Mouse (Mus musculus) WW6 (cell line): ENCODE measurements around the gene Ddx21.
"Not testable (repeated sequence)": the region's sequence is repeated elsewhere in the genome, so short reads cannot be mapped to it uniquely, and the experiment has no call there.

Experiments used
- DNase-seq: peaks from one replicate; pipeline ENCODE4 v3.0.0-alpha.2; 2013; ENCODE audit warnings: low read depth, low spot score

The Ddx21 gene

DNA sequence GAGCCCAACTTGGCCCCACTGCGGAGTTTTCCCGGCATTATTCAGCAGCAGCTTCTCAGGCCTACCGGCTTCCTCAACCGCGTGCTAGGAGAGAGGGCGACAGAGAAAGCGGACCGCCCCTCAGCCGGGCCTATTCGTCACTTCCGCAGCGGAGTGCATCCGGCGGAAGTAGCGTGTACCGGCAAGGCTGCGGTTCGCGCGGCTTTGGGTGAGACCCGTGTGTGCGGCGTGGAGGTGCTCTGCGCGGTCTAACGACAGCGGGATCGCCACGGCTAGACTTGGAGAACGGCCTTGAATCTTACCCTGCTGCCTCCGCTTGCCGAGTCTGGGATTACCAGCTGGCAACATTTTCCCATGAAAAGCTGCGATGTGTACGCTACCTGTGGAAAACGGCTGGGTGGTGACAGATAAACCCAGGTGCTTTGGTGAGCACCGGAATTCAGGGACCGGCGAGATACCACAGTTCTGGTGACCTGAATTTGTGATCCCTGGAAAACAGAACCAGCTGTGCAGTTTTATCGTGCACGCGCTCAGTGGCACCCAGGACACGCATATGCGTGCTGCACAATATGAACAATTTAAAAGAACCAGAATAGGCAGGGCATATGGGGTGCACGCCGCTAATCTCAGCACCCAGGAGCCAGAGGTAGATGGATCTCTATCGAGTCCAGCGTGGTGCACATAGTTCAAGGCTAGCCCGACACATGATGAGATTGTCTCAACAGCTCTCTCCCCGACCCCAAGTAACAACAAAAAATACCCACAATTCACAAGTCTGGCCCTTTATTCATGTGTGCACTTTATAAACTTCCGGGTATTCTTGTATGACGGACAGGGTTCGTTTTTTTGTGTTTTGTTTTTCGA, at the start of gene Ddx21:
Gene Ddx21, minus strand, starts transcription at position 105 of the 864 bp plus-strand sequence.
- peak; percentile 80 for DNase-seq

DNA sequence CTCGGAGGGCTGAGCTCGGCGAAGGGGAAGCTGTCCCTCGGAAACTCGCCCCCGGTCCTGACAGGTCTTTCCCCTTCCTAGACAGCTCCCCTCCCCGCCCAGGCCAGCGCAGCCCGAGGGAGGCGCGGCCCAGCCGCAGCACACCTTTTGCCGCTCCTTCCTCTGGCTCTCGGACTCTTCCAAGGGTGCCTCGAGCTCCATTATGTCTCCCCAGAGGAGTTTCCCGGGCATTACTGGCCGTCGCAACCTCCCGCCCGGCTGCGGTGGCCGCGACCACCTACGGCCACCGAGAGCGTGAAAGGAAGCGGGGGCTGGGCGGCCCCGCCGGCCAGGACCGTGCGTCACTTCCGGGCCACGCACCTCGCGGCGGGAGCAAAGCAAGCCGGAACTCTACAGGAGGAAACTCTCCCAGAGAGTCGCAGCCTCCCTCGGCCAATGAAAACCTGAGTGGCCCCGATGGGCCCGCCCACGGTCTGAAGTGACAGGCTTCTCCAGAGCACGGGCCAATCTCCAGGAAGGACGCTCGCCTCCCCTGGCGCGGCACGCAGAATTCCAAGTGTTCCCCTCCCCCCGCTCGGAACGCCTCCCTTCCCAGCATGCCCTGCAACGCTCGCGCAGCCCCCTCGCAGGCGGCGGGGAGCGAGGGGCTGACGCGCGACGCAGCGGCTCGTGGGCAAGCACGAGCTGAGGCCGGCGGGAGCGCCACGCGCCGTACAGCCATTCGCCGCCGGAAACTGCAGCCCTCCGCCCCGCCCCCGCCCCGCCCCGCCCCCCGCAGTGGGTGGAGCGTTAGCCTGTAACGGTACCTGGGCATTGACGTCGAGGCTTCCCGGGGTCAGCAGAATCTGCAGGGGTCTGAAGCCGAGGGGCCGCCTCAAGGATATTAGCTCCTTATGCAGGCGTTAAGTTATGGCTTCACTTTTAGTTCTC, 49.1 kb upstream of the Ddx21 start, which contains the start of gene Ddx50:
Gene Ddx50, minus strand, starts transcription at position 338 of the 930 bp plus-strand sequence.
- DNase-seq, result peak; percentile 99

DNA sequence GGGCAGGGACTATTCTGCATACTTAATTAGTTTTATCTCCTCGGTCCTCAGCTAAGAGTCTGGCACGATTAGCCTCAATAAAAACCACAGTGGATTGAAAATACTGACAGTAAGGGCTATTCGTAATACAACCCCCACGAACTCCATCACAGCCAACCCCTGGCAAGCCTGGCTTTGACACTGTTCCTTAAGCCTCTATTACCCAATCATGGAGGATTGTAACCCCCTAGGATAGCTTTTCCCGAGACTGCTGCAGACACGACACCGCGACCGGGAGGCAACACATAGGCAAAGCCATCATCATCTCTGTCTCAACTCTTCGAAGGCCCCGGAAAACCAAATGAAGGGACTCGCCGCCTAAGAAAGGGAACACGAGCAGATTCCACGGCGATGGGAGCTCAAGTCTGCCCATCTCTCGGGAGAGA, 48.3 kb upstream of the Ddx21 start:
- DNase-seq, result no peak

DNA sequence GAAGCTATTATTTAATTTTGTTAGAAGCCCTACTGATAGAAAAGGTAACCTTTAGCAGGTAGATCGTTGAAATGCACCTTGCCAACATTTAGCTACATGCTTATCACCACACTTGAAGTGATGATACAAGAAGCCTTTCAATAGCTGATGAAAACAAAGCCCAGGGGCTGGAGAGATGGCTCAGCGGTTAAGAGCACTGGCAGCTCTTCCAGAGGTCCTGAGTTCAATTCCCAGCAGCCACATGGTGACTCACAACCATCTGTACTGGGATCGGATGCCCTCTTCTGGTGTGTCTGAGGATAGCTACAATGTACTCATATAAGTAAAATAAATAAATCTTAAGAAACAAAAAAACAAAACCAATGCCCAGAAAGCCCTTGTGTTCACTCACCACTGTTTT, 2.1 kb upstream of the Ddx21 start:
- no peak for DNase-seq

DNA sequence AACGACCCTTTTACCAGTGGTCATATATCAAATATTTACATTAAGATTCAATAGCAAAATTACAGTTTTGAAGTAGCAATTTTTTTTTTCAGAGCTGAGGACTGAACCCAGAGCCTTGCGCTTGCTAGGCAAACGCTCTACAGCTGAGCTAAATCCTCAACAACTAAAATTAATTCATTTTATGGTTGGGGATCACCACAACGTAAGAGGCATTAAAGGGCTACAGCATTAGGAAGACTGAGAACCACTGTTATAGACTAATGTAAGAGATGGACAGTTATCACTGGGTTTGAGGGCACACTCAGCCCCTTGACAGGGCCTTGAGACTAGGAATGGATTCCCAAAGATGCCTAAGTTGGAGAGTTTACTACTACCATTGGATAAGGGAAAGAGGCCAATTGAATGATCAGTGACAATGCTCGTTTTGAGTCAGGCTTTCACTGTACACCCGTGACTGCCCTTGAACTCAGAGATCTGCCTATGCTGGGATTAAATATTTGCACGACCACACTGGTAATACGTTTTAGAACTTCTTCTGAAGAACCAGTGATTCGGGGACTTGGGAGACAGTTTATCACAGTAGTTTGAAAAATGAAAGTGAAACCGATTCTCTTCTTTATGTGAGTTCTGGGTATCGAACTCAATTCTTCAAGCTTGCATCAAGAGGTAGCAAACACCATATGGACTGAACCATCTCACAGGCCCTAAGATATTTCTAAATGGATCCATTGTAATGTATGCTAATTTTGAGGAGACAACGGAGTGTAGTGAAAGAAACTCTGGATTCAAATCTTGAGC, 1.4 kb upstream of the Ddx21 start:
- DNase-seq, result no peak

DNA sequence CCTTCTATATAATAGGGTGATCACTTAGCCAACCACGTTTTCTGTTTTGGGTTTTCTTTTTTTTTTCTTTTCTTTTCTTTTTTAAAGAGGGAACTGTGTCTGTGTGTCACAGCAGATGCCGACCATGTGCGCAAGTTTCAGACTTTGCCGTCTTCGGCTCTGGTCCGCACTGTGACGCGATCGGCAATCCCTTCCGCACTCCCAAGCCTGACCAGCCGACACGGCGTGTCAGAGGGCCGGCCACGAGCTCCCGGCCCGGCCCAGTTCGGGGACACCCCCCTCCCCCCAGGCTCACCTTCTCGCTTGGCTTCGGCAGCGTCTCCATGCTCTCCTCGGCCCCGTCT, 276 bp downstream of the Ddx21 start:
- no peak for DNase-seq

DNA sequence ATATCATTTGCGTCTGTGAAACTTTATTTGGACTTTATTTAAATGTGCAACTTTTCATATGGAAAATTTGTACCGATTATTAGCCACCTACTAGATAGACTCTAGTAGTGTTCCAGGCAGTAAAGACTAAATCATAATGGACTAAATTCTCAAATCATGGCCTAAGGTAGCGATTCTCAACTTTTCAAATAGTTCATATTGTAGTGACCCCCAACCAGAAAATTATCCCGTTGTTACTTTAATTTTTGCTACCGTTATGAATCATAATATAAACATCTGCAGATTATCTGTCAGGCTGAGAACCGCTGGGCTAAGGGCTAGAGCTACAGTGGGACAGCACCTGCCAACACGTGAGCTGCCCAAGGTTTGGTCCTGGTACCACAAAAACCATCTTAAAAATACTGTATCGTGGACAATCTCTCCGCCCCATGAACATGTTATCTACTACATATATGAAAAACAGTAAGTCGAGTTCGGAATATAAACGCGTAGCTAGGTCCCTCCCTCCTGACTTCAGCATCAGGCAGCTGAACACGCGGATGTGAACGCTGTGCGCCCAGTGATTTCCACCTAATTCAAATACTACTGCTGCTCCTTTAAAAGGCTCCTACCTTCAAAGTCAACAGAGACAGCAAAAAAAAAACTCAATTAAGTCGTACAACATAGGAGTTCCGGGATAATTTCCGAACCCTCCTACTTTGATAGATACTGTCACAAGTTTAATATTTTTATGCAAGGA, 859 bp downstream of the Ddx21 start:
- no peak for DNase-seq

DNA sequence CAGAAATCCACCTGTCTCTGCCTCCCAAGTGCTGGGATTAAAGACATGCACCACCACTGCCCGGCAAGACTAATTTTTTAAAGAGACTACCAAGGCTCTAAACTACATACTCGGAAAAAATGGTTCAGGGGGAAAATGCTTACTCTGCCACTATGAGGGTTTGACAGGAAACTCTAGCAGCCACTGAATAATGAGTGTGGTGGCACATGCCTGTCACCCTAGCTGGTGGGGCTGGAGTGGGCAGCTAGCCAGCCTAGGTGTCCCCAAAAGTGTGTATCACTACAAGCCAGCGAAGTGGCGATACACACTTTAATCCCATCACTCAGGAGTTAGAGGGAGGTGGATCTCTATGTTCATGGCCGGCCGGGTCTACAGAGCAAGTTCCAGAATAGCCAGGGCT, 2.0 kb downstream of the Ddx21 start:
- DNase-seq, result no peak

DNA sequence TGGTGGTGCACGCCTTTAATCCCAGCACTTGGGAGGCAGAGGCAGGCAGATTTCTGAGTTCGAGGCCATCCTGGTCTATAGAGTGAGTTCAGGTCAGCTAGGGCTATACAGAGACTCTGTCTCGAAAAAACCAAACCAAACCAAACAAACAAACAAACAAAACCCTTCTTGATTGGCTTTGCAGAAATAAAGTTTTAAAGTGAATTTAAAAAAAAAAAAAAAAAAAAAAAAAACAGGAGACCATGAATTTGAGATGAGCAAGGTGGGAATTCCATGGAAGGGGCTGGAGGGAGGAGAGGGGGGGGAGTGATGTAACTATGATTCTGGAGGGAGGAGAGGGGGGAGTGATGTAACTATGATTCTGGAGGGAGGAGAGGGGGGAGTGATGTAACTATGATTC, 2.8 kb downstream of the Ddx21 start:
- not testable (repeated sequence) for DNase-seq

DNA sequence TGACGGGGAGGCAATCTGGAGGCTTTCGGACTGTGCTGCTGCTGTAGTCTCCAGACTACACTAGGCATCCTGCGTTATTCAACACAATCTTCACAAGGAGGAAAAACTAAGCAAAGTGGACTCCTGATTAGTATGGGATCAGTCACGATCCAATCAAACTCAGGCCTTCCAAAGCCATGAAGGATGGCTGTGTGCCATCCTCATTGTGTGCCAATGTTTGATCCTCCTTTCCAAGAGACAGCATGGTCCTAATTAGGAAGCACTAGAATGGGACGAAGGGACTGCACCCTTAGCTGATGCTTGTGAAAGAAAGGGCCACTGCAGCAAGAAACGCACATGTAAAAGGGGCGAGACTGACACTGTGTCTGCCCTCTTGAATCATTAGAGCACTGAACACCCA, 9.6 kb downstream of the Ddx21 start:
- no peak for DNase-seq

DNA sequence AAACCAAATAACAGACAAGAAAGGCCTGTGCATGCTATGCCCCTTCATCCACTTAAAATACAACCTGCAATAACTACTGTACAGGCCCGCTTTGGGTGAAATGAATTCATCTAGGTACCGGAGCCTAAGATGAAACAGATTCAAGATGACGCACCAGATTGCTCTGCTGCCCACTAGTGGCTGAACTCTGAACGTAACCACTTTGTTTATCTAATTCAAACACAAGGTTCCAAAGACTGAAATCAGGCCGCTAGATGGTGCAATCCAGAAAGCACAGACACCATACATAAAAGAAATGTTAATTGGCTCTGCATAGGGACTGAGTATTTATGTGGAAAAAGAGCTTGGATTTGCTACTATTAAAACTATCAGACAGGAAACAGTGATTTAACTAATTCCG, 11.9 kb downstream of the Ddx21 start:
- DNase-seq, result peak; percentile 77

DNA sequence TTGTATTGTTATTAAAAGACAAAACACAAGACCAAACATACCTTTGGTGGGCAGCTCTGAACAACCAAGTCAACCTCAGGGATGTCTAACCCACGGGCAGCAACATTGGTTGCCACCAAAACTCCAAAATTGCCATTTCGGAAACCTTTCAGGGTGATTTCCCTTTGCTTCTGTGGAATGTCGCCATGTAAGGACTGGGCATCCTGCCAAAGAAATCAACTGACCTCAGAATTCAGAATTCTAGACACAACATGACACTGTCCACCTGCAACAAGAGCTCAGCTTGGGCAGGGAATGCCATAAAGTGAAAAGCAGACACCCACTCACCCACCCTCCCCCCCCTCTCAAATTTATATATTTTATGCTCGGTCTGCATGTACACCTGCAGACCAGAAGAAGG, 13.5 kb downstream of the Ddx21 start:
- DNase-seq, result no peak

DNA sequence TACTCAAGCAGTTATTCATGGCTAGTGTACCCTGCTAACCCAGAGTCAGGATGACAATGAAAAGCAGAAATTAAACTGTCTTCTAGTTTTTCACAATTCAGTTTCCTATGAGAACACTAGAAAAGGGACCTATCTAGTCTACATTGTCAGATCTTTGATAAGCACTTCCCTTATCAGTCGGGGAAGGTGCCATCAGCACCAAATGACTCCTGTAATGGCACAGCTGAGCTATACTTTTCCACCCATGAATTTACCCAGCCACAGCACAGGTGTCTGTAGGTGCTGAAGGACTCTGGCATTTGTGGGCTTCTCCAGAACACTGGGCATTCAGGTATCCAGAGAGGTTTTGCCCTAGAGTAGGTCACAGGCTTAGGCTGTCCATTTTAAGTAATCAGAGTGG, 18.8 kb downstream of the Ddx21 start:
- DNase-seq, result no peak

DNA sequence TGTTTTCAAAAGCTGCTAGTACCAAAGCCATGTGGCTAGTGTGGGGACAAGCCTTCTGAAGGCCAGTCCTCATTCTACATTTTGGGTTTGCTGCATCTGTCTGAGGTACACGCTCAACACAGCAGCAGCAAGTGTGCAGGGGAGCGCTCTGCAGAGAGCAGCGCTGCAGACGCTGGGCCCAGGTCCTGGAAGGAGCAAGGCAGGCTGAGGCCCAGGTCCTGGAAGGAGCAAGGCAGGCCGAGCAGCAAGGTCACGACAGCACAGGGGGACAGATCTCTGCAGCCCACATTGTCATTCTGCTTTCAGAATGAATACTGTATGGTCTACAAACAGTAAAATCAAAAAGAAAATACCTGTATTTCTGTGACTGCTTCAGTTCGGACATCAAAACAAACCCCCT, 19.4 kb downstream of the Ddx21 start:
- DNase-seq, result no peak

DNA sequence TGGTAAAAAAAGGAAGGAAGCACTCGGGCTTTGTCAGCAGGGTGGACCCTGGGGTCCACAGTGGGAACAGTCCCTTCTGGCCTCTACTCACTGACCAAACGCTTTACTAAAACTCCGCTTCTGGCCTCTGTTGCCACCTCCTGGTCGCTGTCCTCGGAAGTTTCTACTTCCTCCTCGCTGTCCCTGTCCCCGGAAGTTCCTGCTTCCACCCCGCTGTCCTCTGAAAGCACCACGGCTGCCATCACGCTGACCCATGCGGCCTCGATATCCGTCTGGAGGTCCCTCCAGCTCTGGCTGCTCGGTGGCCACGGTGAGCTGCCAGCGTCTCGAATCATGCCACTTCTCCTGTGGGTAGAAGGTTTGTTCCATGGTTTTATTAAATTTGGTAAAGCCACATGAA, 19.8 kb downstream of the Ddx21 start:
- DNase-seq, result no peak

DNA sequence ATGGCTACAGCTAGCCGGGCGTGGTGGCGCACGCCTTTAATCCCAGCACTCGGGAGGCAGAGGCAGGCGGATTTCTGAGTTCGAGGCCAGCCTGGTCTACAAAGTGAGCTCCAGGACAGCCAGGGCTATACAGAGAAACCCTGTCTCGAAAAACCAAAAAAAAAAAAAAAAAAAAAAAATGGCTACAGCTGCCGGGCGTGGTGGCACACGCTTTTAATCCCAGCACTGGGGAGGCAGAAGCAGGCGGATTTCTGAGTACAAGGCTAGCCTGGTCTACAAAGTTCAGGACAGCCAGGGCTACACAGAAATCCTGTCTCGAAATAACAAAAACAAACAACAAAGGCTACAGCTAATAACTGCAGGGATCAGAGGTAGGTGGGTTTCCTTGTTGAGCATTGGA, 23.0 kb downstream of the Ddx21 start:
- DNase-seq, result not testable (repeated sequence)

DNA sequence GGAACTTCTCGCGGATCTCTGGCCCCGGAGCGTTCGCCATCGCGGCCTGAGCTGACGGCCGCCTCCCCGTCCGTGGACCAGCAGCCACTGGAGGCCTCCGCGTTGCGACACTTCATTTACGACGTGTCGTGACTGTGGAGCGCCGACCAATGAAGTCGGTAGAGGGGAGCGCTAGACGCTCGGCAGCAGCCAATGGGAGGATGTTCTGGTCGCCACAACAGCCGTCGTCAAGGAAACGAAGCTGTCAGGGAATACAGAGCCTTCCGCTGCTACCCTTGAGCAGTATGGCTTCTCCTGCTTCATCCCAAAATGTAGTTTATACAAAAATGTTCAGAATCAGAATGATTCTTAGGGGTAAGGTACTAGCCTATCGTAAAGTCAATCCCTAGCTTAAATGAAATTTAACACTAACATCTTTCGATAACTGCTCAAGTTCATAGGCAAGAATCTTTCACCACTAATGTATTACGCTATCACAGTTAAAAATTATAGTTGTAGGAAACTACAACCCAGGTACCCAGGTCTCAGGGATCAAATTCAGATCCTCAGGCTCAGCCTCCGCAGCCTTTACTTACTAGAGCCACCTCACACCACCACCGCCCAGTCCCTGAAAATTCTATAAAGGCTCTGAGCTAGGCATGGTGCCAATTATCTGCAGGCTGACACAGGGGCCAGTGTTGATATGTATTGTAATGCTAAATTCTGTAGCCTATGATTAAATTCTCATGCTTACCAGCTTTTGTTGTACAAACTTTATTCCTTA, 23.6 kb downstream of the Ddx21 start, which contains the start of gene Kif1bp:
Gene Kif1bp, minus strand, starts transcription at position 120 of the 763 bp plus-strand sequence.
- DNase-seq, result peak; percentile 94

DNA sequence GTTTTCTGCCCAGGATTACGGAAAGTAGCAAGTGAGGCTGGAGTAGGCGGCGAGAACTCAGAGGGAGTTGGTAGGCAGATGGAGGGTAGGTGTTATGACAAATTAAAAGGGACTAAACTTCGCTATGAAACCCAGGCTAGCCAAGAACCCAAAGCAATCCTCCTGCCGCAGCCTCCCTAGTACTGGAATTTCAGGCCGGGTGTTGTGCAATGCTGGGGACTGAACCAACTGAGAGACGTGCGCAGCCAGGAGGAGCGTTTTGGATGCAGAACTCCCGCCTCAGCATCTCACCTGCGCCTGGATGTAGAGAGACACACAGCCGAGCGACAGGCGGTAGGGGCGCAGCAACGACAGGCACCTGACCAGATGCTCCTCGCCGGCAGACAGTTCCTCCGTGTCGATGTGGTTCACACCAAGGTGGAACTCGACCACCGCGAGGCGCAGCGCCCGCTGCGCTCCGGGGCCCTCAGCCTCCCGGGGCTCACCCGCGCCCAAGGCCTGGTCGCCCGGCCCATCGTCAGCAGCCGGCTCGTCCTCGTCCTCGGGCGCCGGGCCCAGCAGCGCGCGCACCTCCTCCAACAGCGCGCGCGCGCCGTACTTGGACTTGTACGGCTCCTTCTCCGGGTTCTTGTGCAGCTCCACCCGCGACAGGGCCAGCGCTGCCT, 24.3 kb downstream of the Ddx21 start:
- peak; percentile 24 for DNase-seq

DNA sequence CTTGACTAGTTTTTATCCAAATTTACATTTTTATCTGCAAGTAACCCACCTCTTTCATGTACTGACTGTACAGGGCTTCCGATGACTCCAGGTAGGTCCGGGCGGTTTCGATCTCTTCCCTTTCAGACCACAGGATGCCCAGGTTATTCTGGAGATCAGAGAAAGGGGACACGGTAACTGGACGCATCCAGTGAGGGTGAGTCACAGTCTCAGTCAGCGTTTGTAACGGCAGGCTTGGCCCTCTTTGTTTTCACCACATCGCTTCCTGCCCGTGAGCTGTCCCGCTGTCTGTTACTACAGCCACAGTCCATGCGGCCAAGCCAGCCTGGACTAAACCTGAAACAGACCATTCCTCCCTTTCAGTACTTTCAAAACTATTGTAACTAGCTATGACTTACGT, 27.1 kb downstream of the Ddx21 start:
- DNase-seq, result no peak
